Mouse (Mus musculus): ENCODE data around the gene Dclk2. TPM values are rescaled to one million over a fixed set of nuclear protein-coding genes. Genes with fewer than 3 reads are reported as not detected.
A peak's percentile ranks its signal among the peaks of the same experiment; 100 is the strongest.

The Dclk2 gene
- total RNA-seq, 2 experiments from 2014 or later: 6.0 to 6.5 TPM

GRCm38 (mm10) chr3:86761095-86762035 lies 159.3 kb downstream of the Dclk2 start:
- peak; percentile 48 to 55 for DNase-seq (ENCODE audit: low spot score in 2 of 2)

DNA sequence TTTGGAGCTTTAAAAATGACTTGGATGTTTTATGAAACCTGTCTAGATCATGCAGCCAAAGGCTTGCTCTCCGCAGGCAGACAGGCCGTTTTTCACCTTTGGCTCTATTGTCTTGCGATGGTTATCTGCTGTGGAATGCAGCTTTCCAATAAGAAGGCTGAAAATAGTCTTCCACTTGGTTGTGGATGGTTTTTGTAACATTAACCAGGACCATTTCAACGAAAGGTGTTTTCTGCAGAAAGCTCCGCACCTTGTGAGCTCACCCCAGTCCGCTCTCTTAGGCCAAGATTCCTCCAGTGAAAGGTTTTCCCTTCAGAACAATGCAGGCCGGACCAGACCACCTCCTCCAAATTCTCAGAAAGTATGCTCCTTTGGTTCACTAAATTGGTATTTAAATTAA lies 160.2 kb downstream of the Dclk2 start:
- no peak for DNase-seq (ENCODE audit: low spot score in 2 of 2)

GRCm38 (mm10) chr3:86759834-86760233 lies 160.8 kb downstream of the Dclk2 start:
- no peak for DNase-seq (ENCODE audit: low spot score in 2 of 2)

DNA sequence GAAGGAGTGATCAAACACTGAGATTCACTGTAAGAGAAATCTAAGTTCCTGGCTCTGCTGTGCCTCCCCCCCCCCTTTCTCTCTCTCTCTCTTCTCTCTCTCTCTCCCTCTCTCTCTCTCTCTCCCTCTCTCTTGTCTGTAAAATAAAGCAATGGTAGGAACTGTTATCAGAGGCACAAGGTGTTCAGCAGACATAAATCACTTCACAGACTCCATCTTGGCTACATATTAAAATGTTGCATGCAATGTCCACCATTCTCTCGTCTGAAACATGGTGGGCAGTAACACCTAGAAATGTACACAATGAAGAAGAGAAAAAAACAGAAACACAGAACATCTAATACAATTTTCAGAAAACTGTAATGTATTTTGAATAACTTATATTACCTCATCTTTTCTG lies 161.3 kb downstream of the Dclk2 start:
- DNase-seq (ENCODE audit: low spot score in 2 of 2): no peak

DNA sequence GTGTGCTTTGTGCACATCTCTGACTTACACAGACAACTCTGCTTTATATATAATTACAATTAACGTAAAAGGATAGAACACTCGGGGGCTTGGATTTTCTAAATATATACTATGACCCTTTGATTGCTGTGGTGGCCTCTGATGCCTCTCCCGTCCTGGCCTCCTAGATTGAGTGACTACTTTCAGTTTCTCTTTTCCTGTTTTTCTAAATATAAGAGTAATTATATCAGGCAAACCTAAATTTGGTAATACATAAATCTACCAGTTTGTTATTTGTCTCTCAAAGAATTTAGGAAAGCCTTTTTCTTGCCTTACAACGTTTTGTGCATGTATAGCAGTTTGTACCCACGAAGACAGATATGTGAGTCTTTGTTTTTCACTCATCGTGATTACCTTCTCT lies 161.9 kb downstream of the Dclk2 start:
- DNase-seq (ENCODE audit: low spot score in 2 of 2): no peak

GRCm38 (mm10) chr3:86756548-86756947 lies 164.1 kb downstream of the Dclk2 start:
- DNase-seq (ENCODE audit: low spot score in 2 of 2): no peak

- DNase-seq (ENCODE audit: low spot score in 2 of 2): no peak
Observed at GRCm38 (mm10) chr3:86754595-86755557, 165.8 kb downstream of the Dclk2 start.

DNA sequence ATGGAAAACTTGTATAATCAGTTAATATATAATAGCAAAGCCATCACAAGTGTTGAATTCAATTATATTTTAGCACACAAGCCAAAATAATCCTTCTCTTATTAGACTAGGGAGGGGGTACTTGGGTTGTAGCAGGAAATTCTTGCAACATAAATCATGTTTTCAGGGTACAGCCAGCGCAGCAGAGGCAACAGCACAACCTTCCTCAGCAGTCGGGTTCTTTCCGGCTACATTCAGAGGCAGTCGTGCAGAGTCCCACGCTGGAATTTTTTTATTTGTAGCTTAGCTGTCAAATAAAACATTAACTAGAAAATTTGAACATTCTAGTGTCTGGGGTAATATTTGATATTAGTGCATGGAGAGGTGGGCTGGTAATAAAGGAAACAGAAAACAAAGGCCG lies 166.5 kb downstream of the Dclk2 start:
- DNase-seq (ENCODE audit: low spot score in 2 of 2): no peak

- no peak for DNase-seq (ENCODE audit: low spot score in 2 of 2)
Observed at GRCm38 (mm10) chr3:86750652-86751051, 170.0 kb downstream of the Dclk2 start.

- no peak for DNase-seq (ENCODE audit: low spot score in 2 of 2)
Observed at GRCm38 (mm10) chr3:86745769-86746512, 174.7 kb downstream of the Dclk2 start.

DNA sequence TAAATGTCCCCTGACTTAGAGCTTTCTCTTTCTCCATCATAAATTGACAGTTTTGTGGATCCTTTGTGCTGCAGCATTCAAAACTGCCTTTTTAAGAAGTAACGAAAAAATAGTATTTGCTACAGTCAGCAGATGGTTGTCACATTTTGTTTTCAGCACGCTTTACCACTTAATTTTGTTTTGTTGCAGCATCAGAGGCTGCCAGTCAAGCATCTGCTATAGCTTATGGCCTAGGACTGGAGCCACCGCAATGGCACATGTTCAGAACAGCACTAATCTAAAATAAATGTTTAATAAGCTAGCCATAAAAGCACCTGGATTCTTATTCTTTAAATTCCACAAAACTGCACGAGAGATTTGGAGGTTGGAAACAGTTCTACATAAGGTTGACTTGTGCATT lies 175.3 kb downstream of the Dclk2 start:
- no peak for DNase-seq (ENCODE audit: low spot score in 2 of 2)

- DNase-seq (ENCODE audit: low spot score in 2 of 2): no peak
Observed at GRCm38 (mm10) chr3:86739745-86740144, 180.9 kb downstream of the Dclk2 start.

DNA sequence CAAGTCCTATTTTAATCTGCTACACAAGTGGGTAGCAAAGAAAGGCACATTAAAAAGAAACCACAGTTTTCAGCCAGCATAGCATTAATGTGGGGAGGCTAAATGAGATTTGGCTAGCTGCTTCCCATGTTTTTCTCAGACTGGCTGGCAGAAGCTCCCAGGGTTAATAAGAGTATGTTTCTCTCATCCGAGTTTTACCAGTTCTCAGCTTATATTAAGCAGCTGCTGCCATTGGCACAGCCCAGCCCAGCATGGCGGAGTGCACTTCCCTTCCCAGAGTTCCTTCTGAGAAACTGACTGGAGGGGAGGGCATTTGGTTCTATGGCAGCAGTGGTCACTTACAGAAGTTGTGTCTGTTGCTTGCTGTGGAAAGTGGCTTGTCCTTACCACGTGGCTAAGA lies 181.8 kb downstream of the Dclk2 start:
- no peak for DNase-seq (ENCODE audit: low spot score in 2 of 2)

Other genes starting within 250 kb of the Dclk2 start
- gene Cd1d1, start 78.6 kb upstream of the Dclk2 start, total RNA-seq (2021): 100 to 1,000 TPM in 1 of 2 experiments, 10 to 100 TPM in 1; 51.3 to 286 TPM

Data from adrenal gland, adult 18-20 months (tissue).